Mouse (Mus musculus): ENCODE data around the gene Ccdc187. TPM values are rescaled to one million over a fixed set of nuclear protein-coding genes. Genes with fewer than 3 reads are reported as not detected.

The Ccdc187 gene
- polyA plus RNA-seq, 1 experiment: not detected

DNA sequence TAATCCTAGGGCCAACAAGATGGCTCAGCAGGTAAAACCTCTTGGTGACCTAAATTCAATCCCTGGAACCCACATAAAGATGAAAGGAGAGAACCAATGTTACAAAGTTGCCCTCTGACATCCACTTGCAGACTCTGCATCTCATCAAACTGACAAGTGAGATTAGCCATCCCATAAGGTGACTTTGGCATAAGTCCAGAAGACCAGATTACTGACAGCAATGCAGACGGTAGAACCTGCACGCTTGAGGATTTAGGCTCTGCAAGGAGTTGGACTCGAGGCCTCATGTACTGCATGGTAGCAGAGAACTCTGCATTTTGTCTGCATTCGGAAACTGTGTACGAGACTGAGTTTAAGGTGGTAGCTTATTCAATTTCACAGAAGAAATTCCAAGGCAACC lies 4.2 kb downstream of the Ccdc187 start:
- TF ChIP-seq USF1 (IDR thresholded peaks at IDR 0.05; ENCODE audit: low read depth) (no peak), MAX (IDR thresholded peaks at IDR 0.05) (no peak), CEBPB (IDR thresholded peaks at IDR 0.05; ENCODE audit: low read depth) (no peak), MYOG (IDR thresholded peaks at IDR 0.05; ENCODE audit: control insufficient read depth, extremely low read depth, insufficient read length) (no peak), CTCF (IDR thresholded peaks at IDR 0.05; ENCODE audit: control insufficient read depth, insufficient read depth, insufficient read length) (no peak), MYOD1 (IDR thresholded peaks at IDR 0.05; ENCODE audit: control insufficient read depth, insufficient read length, low read depth) (no peak), FOSL1 (IDR thresholded peaks at IDR 0.05; ENCODE audit: insufficient read depth, low read length, poor library complexity, severe bottlenecking) (no peak)
- H3K79me3 ChIP-seq (ENCODE audit: low read depth): no peaks in the 10 kb centered on the region

DNA sequence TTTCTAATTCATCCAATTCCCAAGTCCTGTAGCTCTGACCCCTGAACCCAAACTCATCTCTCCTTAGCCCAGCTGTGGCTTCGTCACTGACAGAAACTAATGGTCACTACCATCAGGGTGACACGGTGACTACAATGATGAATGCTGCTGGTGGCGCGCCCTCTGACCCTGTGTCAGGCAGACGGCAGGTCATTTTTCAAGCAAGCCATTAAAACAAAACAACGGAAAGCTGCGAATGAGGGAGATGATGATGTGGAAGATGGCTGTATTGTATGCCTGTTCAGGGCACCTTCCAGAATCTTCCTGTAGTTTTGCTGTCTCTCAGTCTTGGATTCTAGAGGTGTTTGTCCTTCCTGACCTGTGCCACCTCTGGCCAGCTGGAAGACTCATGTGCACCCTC lies 8.0 kb downstream of the Ccdc187 start:
- no peaks in the 10 kb centered on the region for H3K36me3 ChIP-seq (ENCODE audit: control insufficient read depth, insufficient read depth)
- no peaks in the 10 kb centered on the region for H3K79me3 ChIP-seq (ENCODE audit: low read depth)
- TF ChIP-seq MAX (IDR thresholded peaks at IDR 0.05): no peak
- TF ChIP-seq FOSL1 (IDR thresholded peaks at IDR 0.05; ENCODE audit: insufficient read depth, low read length, poor library complexity, severe bottlenecking): no peak
- no peak for TF ChIP-seq USF1 (IDR thresholded peaks at IDR 0.05; ENCODE audit: low read depth)
- TF ChIP-seq MYOD1 (IDR thresholded peaks at IDR 0.05; ENCODE audit: control insufficient read depth, insufficient read length, low read depth): no peak
- TF ChIP-seq CTCF (IDR thresholded peaks at IDR 0.05; ENCODE audit: control insufficient read depth, insufficient read depth, insufficient read length): no peak
- no peak for TF ChIP-seq CEBPB (IDR thresholded peaks at IDR 0.05; ENCODE audit: low read depth)
- no peak for TF ChIP-seq MYOG (IDR thresholded peaks at IDR 0.05; ENCODE audit: control insufficient read depth, extremely low read depth, insufficient read length)
- H3K79me2 ChIP-seq (ENCODE audit: control insufficient read depth, insufficient read depth): no peaks in the 10 kb centered on the region
- no peak overlapping the region for H3K4me3 ChIP-seq (ENCODE audit: insufficient read depth, poor library complexity, severe bottlenecking)
- peaks cover 71% of the 10 kb centered on the region for H3K27me3 ChIP-seq (ENCODE audit: control insufficient read depth, insufficient read depth, insufficient read length)
- H3ac ChIP-seq (ENCODE audit: control insufficient read depth, insufficient read length, low read depth): no peak overlapping the region

More for the DNA sequence above, 4.2 kb downstream of the Ccdc187 start:
- Histone ChIP-seq H3K27me3 (ENCODE audit: control insufficient read depth, insufficient read depth, insufficient read length) (peaks cover 56% of the 10 kb centered on the region), H3K79me2 (ENCODE audit: control insufficient read depth, insufficient read depth) (no peaks in the 10 kb centered on the region), H3ac (ENCODE audit: control insufficient read depth, insufficient read length, low read depth) (no peak overlapping the region), H3K36me3 (ENCODE audit: control insufficient read depth, insufficient read depth) (no peaks in the 10 kb centered on the region), H3K4me3 (ENCODE audit: insufficient read depth, poor library complexity, severe bottlenecking) (no peak overlapping the region)

DNA sequence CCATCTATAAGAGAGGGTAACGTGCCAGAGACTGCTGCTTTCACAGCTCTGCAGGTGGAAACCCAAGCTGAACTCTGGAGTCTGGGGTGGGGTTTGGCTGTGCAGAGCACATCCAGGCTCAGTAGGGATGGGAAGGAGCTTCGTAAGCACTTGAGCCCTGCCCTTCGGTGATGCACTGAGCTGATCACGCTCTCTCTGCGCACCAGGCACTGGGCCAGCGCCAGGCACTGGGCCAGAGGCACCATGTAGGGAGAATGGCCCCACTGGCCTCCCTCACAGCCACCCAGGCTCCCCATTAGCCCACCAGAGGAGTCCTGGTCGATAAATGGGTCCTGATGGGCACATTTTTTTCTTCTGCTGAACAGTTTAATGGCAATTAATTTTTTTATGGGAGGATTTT lies 8.6 kb downstream of the Ccdc187 start:
- Histone ChIP-seq H3K36me3 (ENCODE audit: control insufficient read depth, insufficient read depth) (no peaks in the 10 kb centered on the region), H3K79me3 (ENCODE audit: low read depth) (no peaks in the 10 kb centered on the region), H3K27me3 (ENCODE audit: control insufficient read depth, insufficient read depth, insufficient read length) (peaks cover 73% of the 10 kb centered on the region), H3K79me2 (ENCODE audit: control insufficient read depth, insufficient read depth) (no peaks in the 10 kb centered on the region), H3K4me3 (ENCODE audit: insufficient read depth, poor library complexity, severe bottlenecking) (no peak overlapping the region), H3ac (ENCODE audit: control insufficient read depth, insufficient read length, low read depth) (no peak overlapping the region)
- TF ChIP-seq FOSL1 (IDR thresholded peaks at IDR 0.05; ENCODE audit: insufficient read depth, low read length, poor library complexity, severe bottlenecking) (no peak), CEBPB (IDR thresholded peaks at IDR 0.05; ENCODE audit: low read depth) (no peak), MYOG (IDR thresholded peaks at IDR 0.05; ENCODE audit: control insufficient read depth, extremely low read depth, insufficient read length) (no peak), CTCF (IDR thresholded peaks at IDR 0.05; ENCODE audit: control insufficient read depth, insufficient read depth, insufficient read length) (no peak), MYOD1 (IDR thresholded peaks at IDR 0.05; ENCODE audit: control insufficient read depth, insufficient read length, low read depth) (no peak), MAX (IDR thresholded peaks at IDR 0.05) (no peak), USF1 (IDR thresholded peaks at IDR 0.05; ENCODE audit: low read depth) (no peak)

DNA sequence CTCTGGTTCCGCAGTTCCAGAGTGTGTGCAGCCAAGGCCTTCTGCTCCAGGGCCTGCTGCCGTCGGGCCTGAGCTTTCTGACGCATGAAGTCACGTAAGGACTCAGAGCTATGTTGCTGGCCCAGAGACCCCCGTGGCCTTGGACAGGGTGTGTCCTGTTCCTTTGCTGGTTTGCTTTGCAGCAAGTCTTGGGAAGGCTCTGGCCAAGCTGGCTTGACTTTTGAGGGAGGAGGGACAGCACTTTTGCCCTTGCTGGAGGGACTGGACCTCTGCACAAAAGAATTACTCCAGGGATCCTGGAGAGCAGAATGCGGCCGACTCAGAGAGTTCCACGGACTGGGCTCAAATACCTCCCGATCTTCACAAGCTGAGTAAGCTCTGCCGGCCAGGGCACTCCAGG lies 13.8 kb downstream of the Ccdc187 start:
- Histone ChIP-seq H3K36me3 (ENCODE audit: control insufficient read depth, insufficient read depth) (no peaks in the 10 kb centered on the region), H3K4me3 (ENCODE audit: insufficient read depth, poor library complexity, severe bottlenecking) (no peak overlapping the region), H3K27me3 (ENCODE audit: control insufficient read depth, insufficient read depth, insufficient read length) (peaks cover 74% of the 10 kb centered on the region), H3K79me3 (ENCODE audit: low read depth) (no peaks in the 10 kb centered on the region), H3K79me2 (ENCODE audit: control insufficient read depth, insufficient read depth) (no peaks in the 10 kb centered on the region), H3ac (ENCODE audit: control insufficient read depth, insufficient read length, low read depth) (peak overlapping the region; percentile 20)
- TF ChIP-seq MYOD1 (IDR thresholded peaks at IDR 0.05; ENCODE audit: control insufficient read depth, insufficient read length, low read depth) (no peak), MAX (IDR thresholded peaks at IDR 0.05) (no peak), USF1 (IDR thresholded peaks at IDR 0.05; ENCODE audit: low read depth) (no peak), CEBPB (IDR thresholded peaks at IDR 0.05; ENCODE audit: low read depth) (no peak), FOSL1 (IDR thresholded peaks at IDR 0.05; ENCODE audit: insufficient read depth, low read length, poor library complexity, severe bottlenecking) (no peak), MYOG (IDR thresholded peaks at IDR 0.05; ENCODE audit: control insufficient read depth, extremely low read depth, insufficient read length) (no peak), CTCF (IDR thresholded peaks at IDR 0.05; ENCODE audit: control insufficient read depth, insufficient read depth, insufficient read length) (no peak)

DNA sequence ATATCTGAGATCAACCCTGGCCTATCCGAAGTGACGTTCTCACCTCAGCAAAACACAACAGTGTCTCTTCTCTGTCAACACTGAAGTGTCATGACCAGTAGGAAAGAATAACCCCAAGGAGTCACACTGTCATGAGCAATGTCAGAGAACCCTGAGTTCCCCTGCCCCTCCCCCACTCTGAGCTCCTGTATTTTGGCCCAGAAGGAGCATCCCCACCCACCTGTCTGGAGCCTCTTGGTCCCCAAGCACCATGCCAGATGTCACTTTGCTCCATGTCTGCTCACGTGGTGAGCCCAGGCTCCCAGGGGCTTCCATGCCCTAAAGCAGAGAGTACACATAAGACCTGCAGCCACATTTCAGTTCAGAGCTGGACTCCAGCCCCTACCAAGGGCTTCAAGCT lies 14.6 kb downstream of the Ccdc187 start:
- no peaks in the 10 kb centered on the region for H3K36me3 ChIP-seq (ENCODE audit: control insufficient read depth, insufficient read depth)
- no peaks in the 10 kb centered on the region for H3K79me3 ChIP-seq (ENCODE audit: low read depth)
- no peak overlapping the region for H3K4me3 ChIP-seq (ENCODE audit: insufficient read depth, poor library complexity, severe bottlenecking)
- peaks cover 78% of the 10 kb centered on the region for H3K27me3 ChIP-seq (ENCODE audit: control insufficient read depth, insufficient read depth, insufficient read length)
- TF ChIP-seq CTCF (IDR thresholded peaks at IDR 0.05; ENCODE audit: control insufficient read depth, insufficient read depth, insufficient read length) (no peak), MYOG (IDR thresholded peaks at IDR 0.05; ENCODE audit: control insufficient read depth, extremely low read depth, insufficient read length) (no peak), MYOD1 (IDR thresholded peaks at IDR 0.05; ENCODE audit: control insufficient read depth, insufficient read length, low read depth) (no peak), FOSL1 (IDR thresholded peaks at IDR 0.05; ENCODE audit: insufficient read depth, low read length, poor library complexity, severe bottlenecking) (no peak)
- no peaks in the 10 kb centered on the region for H3K79me2 ChIP-seq (ENCODE audit: control insufficient read depth, insufficient read depth)
- no peak overlapping the region for H3ac ChIP-seq (ENCODE audit: control insufficient read depth, insufficient read length, low read depth)

DNA sequence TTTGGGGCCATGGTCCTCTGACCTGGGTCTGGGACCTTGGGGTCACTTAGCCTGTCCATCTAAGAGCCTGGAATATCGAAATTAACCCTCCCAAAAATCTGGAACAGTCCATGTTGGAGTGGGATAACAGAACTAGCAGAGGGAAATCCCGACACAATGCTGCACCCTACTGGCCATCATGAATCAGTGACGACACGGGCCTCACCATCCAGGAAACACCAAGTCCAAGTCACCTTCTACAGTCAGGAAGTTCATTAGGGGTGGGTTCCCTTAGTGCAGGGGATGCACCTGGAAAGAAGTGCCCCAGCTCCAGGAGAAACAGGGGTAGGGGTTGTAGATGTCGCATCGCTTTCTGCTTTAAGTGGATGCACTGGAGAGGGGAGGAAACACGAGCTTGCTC lies 20.7 kb downstream of the Ccdc187 start:
- TF ChIP-seq FOSL1 (IDR thresholded peaks at IDR 0.05; ENCODE audit: insufficient read depth, low read length, poor library complexity, severe bottlenecking): no peak
- TF ChIP-seq CTCF (IDR thresholded peaks at IDR 0.05; ENCODE audit: control insufficient read depth, insufficient read depth, insufficient read length): peak; percentile 72
- Histone ChIP-seq H3K79me3 (ENCODE audit: low read depth) (no peaks in the 10 kb centered on the region), H3K27me3 (ENCODE audit: control insufficient read depth, insufficient read depth, insufficient read length) (peaks cover 54% of the 10 kb centered on the region), H3ac (ENCODE audit: control insufficient read depth, insufficient read length, low read depth) (no peak overlapping the region), H3K4me3 (ENCODE audit: insufficient read depth, poor library complexity, severe bottlenecking) (no peak overlapping the region), H3K36me3 (ENCODE audit: control insufficient read depth, insufficient read depth) (no peaks in the 10 kb centered on the region), H3K79me2 (ENCODE audit: control insufficient read depth, insufficient read depth) (no peaks in the 10 kb centered on the region)

Measured in C2C12 (cell line).